Mouse (Mus musculus) heart, postnatal 0 days (tissue): Measurements from ENCODE around the gene Mrpl22.

Source experiments
- CTCF ChIP-seq: IDR thresholded peaks from 2 replicates; pipeline ENCODE4 v1.5.1; 2016; ENCODE audit warnings: antibody characterized with exemption, control low read depth, low read depth
- EP300 ChIP-seq: IDR thresholded peaks from 2 replicates; pipeline ENCODE4 v1.6.1; 2016; ENCODE audit warnings: antibody characterized with exemption, low read depth

- TF ChIP-seq CTCF (no peak), EP300 (no peak)
These were observed 22.5 kb downstream of the Mrpl22 start for GRCm38 (mm10) chr11:58193860-58194520.
